20 mouse cellular contexts compared by ENCODE assay signal in genomic region chr2:48411392-48411791, GRCm38 (mm10).
DNase-seq lines count a peak whose midpoint lies in the region; ATAC-seq lines count a peak whose summit lies in the region.
"Had no signal": no experiment of that assay in that cellular context is flagged by ENCODE, and none has a peak within 500 bp of the region (broad histone marks: within the 10 kb centered on the region; RNA-seq: fewer than 3 reads in every experiment).

No protein-coding gene starts in this region.

- no peak overlapping the region for H3K27ac ChIP-seq in forebrain, embryonic 13.5 days
- H3K27ac ChIP-seq in forebrain, embryonic 12.5 days: no peak overlapping the region
- H3K27ac ChIP-seq in hindbrain, embryonic 10.5 days: no peak overlapping the region
- H3K27ac ChIP-seq: hindbrain, embryonic 12.5 days; left cerebral cortex, adult 2 months; limb, embryonic 10.5 days; stomach, embryonic 15.5 days had no signal

- H3K4me3 ChIP-seq in forebrain, embryonic 13.5 days: no peak overlapping the region
- no peak overlapping the region for H3K4me3 ChIP-seq in forebrain, embryonic 12.5 days (replicated peaks)
- no peak overlapping the region for H3K4me3 ChIP-seq in hindbrain, embryonic 10.5 days
- H3K4me3 ChIP-seq: hindbrain, embryonic 12.5 days; left cerebral cortex, adult 2 months; limb, embryonic 10.5 days; stomach, embryonic 15.5 days had no signal

- ATAC-seq in forebrain, embryonic 13.5 days: peak; percentile 53
- no peak for ATAC-seq in forebrain, embryonic 12.5 days (ENCODE audit: low FRiP score)
- ATAC-seq: inflammation-experienced regulatory T-cells, adult 6 months had no signal

- 97% methylated on average over 1 of the region's 1 CpGs for WGBS in forebrain, embryonic 13.5 days
- WGBS in forebrain, embryonic 12.5 days: 86% methylated on average over 1 of the region's 1 CpGs
- 91% methylated on average over 1 of the region's 1 CpGs for WGBS in hindbrain, embryonic 10.5 days

- no peak overlapping the region for H3K9ac ChIP-seq in forebrain, embryonic 13.5 days
- no peak overlapping the region for H3K9ac ChIP-seq in forebrain, embryonic 12.5 days
- H3K9ac ChIP-seq: hindbrain, embryonic 12.5 days; lung, embryonic 14.5 days; stomach, embryonic 15.5 days had no signal

- peak; percentile 44 for DNase-seq in retina, postnatal 1 day
- no peak for DNase-seq in retina, embryonic 14.5 days (ENCODE audit: low spot score)
- peak; percentile 33 for DNase-seq in kidney, adult 9 months
- DNase-seq in natural killer cell, adult 2 months (ENCODE audit: low spot score in 2 of 2): no peak
- no peak for DNase-seq in hindbrain, embryonic 10.5 days (ENCODE audit: low spot score)
- DNase-seq: B cell, adult 2 months; cerebellum, postnatal 14 days; gastrocnemius, postnatal 25 days; lung, embryonic 14.5 days; midbrain, embryonic 14.5 days; right cerebral cortex, adult 18-20 months; thymus, postnatal 14 days had no signal

- H3K27me3 ChIP-seq in forebrain, embryonic 13.5 days: no peaks in the 10 kb centered on the region
- 0 out of 2 replicates have a peak, but pooled peaks cover 3% of the 10 kb centered on the region for H3K27me3 ChIP-seq in forebrain, embryonic 12.5 days
- no peaks in the 10 kb centered on the region for H3K27me3 ChIP-seq in hindbrain, embryonic 10.5 days (ENCODE audit: insufficient read depth, poor library complexity, severe bottlenecking)
- H3K27me3 ChIP-seq: hindbrain, embryonic 12.5 days; stomach, embryonic 15.5 days had no signal

- peaks cover 4% of the 10 kb centered on the region; the same call in 1 of the 2 replicates for H3K4me1 ChIP-seq in forebrain, embryonic 13.5 days
- H3K4me1 ChIP-seq in forebrain, embryonic 12.5 days: peaks cover 6% of the 10 kb centered on the region; the same call in 1 of the 2 replicates
- H3K4me1 ChIP-seq in hindbrain, embryonic 10.5 days (replicated peaks): peaks cover 13% of the 10 kb centered on the region; the same call in 1 of the 2 replicates
- H3K4me1 ChIP-seq: stomach, embryonic 15.5 days had no signal

- no peaks in the 10 kb centered on the region for H3K9me3 ChIP-seq in forebrain, embryonic 13.5 days (replicated peaks)
- H3K9me3 ChIP-seq in forebrain, embryonic 12.5 days: no peaks in the 10 kb centered on the region
- no peaks in the 10 kb centered on the region for H3K9me3 ChIP-seq in hindbrain, embryonic 10.5 days
- H3K9me3 ChIP-seq: hindbrain, embryonic 12.5 days; limb, embryonic 10.5 days; stomach, embryonic 15.5 days had no signal

- no peaks in the 10 kb centered on the region for H3K36me3 ChIP-seq in forebrain, embryonic 13.5 days (ENCODE audit: poor library complexity, severe bottlenecking)
- H3K36me3 ChIP-seq in forebrain, embryonic 12.5 days (replicated peaks): no peaks in the 10 kb centered on the region
- no peaks in the 10 kb centered on the region for H3K36me3 ChIP-seq in hindbrain, embryonic 10.5 days
- H3K36me3 ChIP-seq: hindbrain, embryonic 12.5 days; limb, embryonic 10.5 days; stomach, embryonic 15.5 days had no signal

- H3K4me2 ChIP-seq in forebrain, embryonic 13.5 days: no peak overlapping the region
- H3K4me2 ChIP-seq in forebrain, embryonic 12.5 days: no peak overlapping the region
- H3K4me2 ChIP-seq: hindbrain, embryonic 12.5 days; liver, embryonic 11.5 days; lung, embryonic 14.5 days; stomach, embryonic 15.5 days had no signal

Comparison
In these comparisons a context has a peak if more than half of its experiments do, and no peak if none do; other contexts are left out.
1. DNase-seq: peak in retina, postnatal 1 day (single experiment) and kidney, adult 9 months (single experiment); none in retina, embryonic 14.5 days (single experiment), natural killer cell, adult 2 months (0 of 2) and hindbrain, embryonic 10.5 days (single experiment).